Mouse (Mus musculus) cerebellum, postnatal 36 days (tissue): ENCODE results near the gene Als2.

Experiments used
- DNase-seq, 2 experiments: peaks; one replicate each; pipeline ENCODE4 v3.0.0; 2021 to 2022; ENCODE audit warnings: mixed read lengths in 2 of 2

Als2 gene

GRCm38 (mm10) chr1:59211651-59212050 lies 25.4 kb downstream of the Als2 start:
- DNase-seq, result no peak

- DNase-seq, result no peak
Measured at GRCm38 (mm10) chr1:59208331-59208730, 28.7 kb downstream of the Als2 start.

- DNase-seq, result no peak
Measured at GRCm38 (mm10) chr1:59204489-59204888, 32.5 kb downstream of the Als2 start.

- no peak for DNase-seq
Measured at GRCm38 (mm10) chr1:59202367-59202766, 34.7 kb downstream of the Als2 start.

- DNase-seq, result no peak
Measured at GRCm38 (mm10) chr1:59201561-59201960, 35.5 kb downstream of the Als2 start.

DNA sequence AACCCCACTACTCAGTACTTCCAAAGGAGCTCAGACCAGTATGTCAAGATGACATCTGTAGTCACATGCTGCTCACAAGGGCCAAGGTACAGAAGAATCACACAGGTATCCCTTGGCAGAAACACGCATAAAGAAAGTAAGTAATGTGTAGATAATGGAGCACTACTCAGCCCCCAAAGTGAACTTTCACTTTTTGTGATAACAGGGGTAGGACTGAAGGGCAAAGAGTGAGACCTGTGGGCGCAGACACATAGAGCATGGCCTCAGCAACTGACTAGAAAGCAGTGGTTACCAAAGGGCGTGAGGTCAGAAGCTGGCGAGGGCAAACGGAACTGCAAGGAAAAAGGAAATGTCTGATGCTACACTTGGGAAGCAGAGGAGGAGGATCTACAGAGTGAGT lies 36.1 kb downstream of the Als2 start:
- DNase-seq, result no peak

- no peak for DNase-seq
Measured at GRCm38 (mm10) chr1:59194979-59195378, 42.1 kb downstream of the Als2 start.

DNA sequence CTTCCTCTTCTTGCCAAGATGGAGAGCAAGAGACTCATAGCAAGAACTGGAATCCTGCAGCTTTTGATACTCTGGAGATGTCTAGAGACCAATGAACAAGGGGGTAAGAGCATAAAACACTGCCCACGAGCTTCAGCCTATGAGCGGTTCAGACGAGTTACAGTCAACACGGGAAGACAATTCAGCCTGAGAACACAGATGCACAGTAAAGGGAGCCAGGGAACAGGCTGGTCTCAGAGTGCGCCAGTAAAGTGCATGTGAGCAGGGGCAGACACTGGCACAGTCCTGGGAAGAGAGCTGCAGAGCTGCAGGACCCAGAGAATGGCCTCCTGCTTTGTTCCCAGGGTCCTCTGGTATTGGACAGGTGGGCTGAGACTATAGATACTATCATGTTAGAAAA lies 49.2 kb downstream of the Als2 start:
- no peak for DNase-seq

DNA sequence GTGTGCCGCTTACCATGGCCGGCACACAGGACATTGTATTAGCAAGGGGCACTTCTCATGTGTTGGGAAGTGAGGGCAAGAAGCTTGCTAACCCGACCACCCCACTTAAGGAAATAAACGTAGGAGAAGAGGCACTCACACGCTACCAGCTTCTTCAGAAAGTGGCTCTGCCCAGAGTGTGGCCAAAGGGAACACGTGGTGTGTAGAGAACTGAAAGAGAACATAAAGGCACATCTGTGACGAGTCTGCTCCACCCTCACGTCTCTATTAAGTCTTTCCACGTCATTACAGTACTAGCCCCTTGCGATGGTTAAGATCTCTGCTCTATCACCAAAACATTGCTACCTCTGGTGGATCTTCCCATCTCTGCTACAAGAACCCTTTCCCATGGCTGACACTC lies 50.7 kb downstream of the Als2 start:
- DNase-seq, result no peak

- DNase-seq, result no peak
Measured at GRCm38 (mm10) chr1:59185410-59185809, 51.6 kb downstream of the Als2 start.

DNA sequence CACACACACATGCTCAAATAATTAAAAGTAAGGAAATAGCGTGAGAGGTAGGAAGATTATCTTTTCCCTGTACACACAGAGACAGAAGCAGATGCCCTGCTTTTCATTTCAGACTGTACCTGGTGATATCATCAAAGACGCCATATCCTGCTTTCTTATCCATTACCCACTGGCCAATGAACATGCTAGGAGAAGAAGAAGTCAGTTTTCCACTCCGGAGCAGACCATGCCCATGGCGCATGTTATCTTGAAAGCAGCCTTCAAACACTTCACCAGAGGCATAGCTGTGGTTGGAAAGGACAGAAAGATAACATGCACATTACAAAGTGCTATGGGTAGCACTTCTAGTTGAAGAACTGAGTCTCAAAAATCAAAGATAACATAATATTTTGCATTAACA lies 54.0 kb downstream of the Als2 start:
- no peak for DNase-seq

- no peak for DNase-seq
Measured at GRCm38 (mm10) chr1:59182373-59182772, 54.7 kb downstream of the Als2 start.

- no peak for DNase-seq
Measured at GRCm38 (mm10) chr1:59180003-59180402, 57.0 kb downstream of the Als2 start.

GRCm38 (mm10) chr1:59178401-59178800 lies 58.6 kb downstream of the Als2 start:
- no peak for DNase-seq

GRCm38 (mm10) chr1:59174514-59175373 lies 62.3 kb downstream of the Als2 start:
- DNase-seq, result no peak

GRCm38 (mm10) chr1:59173023-59173422 lies 64.0 kb downstream of the Als2 start:
- no peak for DNase-seq

- DNase-seq, result no peak
Measured at GRCm38 (mm10) chr1:59171875-59172274, 65.2 kb downstream of the Als2 start.

- no peak for DNase-seq
Measured at GRCm38 (mm10) chr1:59170290-59170689, 66.7 kb downstream of the Als2 start.

DNA sequence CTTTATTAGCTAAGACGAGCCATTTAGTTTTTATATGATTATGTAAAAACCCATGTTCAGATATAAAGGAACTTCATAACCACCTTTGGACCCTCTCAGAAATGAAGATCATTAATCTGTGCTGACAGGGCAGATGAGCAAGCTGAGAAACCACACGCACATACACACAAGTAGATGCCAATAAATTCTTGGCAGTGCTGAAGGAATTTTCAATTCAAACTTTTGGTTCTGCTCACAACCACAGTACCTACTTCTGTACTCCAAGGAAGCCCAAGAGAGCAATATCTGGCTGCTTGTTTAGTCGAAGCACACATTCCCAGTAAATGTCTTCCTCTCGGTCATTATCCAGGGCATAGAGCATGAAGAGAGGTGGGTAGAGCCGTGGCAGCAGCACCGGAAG lies 67.4 kb downstream of the Als2 start:
- DNase-seq, result no peak

GRCm38 (mm10) chr1:59168556-59168955 lies 68.5 kb downstream of the Als2 start:
- no peak for DNase-seq

GRCm38 (mm10) chr1:59167654-59168425 lies 69.2 kb downstream of the Als2 start:
- DNase-seq, result no peak

GRCm38 (mm10) chr1:59166232-59166905 lies 70.7 kb downstream of the Als2 start:
- DNase-seq, result no peak

GRCm38 (mm10) chr1:59163918-59164317 lies 73.1 kb downstream of the Als2 start:
- DNase-seq, result peak in 1 of 2 experiments; percentile 33
